Mouse (Mus musculus): ENCODE results near the gene Ercc2. TPM values are rescaled to one million over a fixed set of nuclear protein-coding genes. Genes with fewer than 3 reads are reported as not detected.
A peak's percentile ranks its signal among the peaks of the same experiment; 100 is the strongest.

The Ercc2 gene
- total RNA-seq, 4 experiments from 2014 or later: 25.7 to 36.8 (median 31.0) TPM

DNA sequence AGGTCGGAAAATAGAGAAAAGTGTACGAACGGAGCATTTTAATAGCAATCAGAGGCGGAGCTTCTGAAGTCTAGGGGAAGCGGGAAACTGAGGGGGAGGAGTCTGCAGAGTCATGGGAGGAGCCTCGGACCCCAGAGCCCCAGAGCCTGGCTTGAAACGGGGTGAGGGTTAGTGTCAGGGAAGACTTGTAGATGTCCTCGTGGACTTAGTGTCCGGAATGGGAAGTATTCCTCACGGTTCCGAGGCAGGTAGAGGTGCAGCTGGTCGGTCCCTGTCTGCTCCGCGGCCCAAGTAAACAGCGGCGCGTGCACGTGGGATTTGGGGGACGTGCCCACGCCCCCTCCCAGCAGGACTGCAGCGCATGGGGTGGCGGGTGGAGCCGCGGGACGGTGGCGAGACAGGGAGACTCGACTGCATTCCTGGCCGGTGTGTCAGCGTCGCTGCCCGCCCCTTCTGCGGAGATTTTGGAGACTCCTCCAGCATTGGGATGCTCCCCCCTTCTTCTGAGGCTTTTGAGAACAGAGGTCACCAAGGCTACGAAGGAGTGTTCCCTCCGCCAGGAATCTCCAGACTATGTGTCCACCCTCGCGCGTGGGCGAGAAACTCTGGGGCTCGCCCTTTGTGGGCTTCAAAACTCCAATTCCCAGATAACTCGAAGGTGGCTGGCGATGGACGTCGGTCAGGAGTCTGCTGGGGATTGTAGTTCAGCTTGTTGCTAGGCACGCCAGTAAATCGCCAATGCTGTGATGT lies 21.7 kb upstream of the Ercc2 start:
- peak in 1 of 2 experiments; percentile 75 for DNase-seq (ENCODE audit: low spot score in 2 of 2)

DNA sequence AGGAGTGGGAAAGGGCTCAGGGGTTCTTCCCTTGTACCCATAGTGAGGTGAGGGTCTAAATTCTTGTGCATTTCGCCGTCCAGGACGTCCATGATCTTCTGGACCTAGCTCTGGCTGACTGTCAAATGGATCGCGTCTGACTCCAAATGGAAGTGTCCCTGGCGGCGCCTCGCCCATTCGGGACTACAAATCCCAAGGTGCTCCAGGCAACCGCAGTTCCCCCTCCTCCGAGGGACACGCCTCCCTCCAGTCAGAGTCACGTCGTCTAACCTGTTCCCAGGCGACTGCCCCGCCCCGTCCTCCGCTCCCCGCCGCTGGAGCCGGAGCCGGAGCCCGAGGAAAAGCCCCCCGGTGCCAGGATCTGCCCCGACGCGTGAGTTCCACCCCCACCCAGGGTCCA lies 20.9 kb upstream of the Ercc2 start:
- peak; percentile 72 to 93 for DNase-seq (ENCODE audit: low spot score in 2 of 2)

DNA sequence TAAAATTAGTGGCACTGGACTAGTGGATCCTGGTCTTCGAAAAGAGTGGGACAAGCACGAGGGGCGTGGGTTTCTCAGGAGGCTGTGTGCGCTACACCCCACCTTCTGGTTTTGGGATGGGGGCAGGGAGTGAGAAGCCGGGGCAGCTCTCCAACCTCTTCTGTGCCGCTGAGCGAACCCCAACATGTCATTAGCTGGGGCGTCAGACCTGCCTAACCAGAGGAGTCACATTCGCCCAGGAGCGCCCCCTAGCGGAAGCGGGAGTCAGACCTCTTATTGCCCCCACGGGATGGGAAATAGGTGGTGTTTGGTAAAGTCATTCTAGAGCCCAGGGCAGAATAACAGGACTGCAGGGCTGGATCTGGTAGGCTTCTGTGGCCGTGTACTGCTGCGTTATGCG lies 20.1 kb upstream of the Ercc2 start:
- peak; percentile 64 to 68 for DNase-seq (ENCODE audit: low spot score in 2 of 2)

DNA sequence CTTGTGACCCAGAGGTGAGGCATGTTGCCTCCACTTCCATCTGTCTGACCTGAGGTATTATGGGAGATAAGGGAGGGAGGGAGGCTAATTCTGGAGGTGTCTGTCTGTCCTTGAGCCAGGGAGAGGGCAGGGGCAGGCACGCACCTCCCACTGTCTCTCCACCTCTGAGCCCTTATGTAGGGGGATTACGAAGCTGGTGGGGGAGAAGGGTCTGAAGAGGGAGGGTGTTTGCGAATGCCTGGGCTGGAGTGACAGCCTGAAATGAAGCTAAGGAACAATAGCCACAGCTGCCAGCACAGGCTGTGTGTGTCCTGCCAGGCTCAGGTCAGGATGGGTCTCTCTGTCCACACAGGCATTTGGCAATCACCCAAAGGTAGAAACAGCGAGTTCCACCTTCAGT lies 19.5 kb upstream of the Ercc2 start:
- no peak for DNase-seq (ENCODE audit: low spot score in 2 of 2)

DNA sequence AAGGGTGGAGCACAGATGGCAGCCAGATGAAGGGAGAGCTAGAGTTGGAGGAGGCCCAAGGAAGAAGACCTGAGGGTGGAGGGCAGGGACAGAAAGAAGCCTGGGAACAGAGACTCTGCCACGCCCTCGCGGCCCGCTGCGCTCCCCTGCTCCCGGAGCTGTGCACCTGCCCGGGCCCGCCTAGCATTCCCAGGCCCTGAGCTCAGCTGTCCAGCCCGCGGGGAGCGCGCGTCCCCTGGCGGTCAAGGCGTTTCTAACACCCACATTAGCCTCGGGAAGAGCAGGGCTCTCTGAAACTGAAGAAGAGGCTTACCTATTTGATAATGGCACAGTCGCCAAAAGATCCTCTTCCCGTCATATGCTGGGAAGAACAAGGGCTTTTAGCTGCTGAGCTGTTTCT lies 17.9 kb upstream of the Ercc2 start:
- DNase-seq (ENCODE audit: low spot score in 2 of 2): peak in 1 of 2 experiments; percentile 58

DNA sequence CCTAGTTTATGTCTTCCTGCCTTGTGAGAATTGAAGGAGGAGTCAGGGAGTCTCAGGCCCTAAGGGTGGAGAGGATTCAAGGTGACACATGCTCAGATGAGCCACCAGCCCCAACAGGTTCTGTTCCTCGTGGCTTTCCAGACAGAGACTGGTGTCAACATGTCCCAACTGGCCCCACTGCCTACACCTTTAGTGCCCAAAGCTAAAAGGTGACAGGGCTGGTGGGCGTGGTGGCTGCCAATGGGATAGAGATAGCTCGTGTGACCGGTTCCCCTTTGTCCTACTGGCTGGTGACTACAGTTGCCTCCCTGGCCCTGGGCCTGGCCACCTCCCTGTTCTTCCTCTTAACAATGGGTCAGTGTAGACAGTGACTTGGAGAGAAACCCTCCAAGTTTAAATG lies 16.4 kb upstream of the Ercc2 start:
- DNase-seq (ENCODE audit: low spot score in 2 of 2): no peak

DNA sequence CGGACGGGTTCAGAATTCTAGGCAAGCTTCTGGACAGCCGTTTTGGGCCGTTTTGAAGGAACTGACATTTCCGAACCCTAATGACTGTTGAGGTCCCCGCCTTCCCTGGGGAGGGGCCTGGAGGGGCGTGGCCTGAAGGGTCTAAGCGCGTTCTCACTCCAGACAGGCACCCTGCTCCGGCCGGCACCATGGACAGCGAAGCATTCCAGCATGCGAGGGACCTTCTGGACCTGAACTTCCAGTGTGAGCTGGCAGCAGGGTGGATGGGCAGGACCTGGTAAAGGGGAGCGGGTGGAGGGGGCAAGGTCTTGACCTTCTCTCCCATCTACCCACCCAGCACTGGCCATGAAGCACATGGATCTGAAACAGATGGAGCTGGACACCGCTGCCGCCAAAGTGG lies 13.4 kb upstream of the Ercc2 start:
- DNase-seq (ENCODE audit: low spot score in 2 of 2): no peak

DNA sequence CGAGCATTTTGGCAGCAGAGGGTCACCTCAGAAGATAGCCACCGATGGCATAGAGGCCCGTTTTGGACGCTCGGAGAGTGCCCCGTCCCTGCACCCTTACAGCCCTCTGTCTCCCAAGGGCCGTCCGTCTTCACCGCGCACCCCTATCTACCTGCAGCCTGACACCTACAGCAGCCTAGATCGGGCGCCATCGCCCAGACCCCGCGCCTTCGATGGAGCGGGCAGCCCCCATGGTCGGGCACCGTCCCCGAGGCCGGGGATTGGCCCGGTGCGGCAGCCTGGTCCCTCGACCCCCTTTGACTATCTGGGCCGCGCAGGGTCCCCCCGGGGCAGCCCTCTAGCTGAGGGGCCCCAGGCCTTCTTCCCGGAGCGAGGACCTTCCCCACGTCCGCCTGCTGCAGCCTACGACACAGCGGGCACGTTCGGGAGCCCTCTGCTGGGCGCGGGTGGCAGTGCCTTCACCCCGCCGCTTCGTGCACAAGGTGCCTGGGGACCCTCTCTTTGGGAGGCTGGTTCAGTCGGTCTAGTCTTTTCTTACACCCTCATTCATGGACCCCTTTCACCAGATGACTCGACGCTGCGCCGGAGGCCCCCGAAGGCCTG lies 11.9 kb upstream of the Ercc2 start:
- peak in 1 of 2 experiments; percentile 65 for DNase-seq (ENCODE audit: low spot score in 2 of 2)

DNA sequence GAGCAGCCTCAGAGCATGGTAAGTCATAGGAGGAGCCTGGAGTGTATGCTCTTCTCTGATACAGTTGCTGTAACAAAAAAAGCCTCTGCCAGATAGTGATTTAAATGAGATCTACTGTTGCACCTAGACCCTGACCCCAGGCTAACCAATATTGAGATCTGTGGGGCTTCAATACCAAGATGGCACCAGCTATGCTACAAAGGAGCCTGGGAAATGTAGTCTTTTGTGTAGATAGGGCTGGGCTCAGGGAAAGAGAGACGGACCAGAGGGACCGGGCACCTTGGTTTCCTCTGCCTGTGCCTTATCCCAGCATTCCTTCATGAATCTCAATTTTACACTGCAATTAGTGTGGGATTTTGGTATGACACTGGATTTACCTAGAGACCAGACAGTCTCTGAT lies 8.4 kb upstream of the Ercc2 start:
- no peak for DNase-seq (ENCODE audit: low spot score in 2 of 2)

DNA sequence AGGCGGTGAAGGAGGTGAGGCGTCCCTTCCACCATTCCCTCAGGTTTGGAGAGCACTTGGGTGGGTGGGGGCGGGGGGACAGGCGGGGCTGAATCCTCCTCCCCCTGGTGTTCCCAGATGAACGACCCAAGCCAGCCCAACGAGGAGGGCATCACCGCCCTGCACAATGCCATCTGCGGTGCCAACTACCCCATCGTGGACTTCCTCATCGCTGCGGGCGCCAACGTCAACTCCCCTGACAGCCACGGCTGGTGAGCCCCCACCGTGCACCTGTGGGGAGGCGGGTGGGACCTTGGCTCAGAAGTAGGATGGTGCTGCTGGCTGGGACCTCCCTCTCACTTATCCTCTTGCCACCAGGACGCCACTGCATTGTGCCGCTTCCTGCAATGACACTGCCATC lies 6.4 kb upstream of the Ercc2 start:
- DNase-seq (ENCODE audit: low spot score in 2 of 2): no peak

DNA sequence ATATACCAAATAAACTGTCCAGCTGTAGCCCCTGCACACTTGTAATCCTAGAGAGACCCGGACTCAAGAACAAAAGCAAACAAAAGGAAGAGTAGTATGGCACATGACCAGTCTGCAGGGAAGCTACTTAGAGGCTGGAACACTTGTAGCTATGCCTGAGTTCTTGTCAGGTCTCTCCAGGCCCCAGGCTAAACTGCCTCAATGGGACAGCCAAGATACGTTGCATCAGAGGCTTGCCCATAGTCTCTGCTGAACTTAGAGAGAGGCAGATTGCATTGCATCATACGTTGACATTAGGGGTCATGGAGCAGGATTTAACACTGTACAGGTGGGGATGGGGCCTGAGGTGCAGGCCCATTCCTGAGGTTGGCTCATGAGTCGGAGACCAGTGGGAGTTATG lies 5.8 kb upstream of the Ercc2 start:
- DNase-seq (ENCODE audit: low spot score in 2 of 2): no peak

DNA sequence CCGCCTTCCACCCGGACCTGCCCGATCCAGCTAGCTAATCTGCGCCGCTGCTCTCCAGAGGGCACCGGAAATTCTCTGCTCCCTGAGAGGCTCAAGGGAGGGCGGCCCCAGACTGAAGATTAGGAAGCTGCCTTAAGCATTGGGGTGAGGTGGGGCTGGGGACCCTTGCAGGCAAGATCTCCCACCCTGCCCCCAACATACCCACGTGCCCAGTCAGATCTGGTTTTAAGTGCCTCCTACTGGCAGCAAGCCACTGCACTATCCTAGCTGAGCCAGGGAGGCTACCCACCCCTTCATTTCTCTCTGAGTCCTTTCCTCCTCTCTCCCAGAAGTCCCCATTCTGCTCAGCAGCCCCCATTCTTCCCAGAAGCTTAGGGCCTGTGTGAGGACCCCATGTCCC lies 3.8 kb upstream of the Ercc2 start:
- no peak for DNase-seq (ENCODE audit: low spot score in 2 of 2)

DNA sequence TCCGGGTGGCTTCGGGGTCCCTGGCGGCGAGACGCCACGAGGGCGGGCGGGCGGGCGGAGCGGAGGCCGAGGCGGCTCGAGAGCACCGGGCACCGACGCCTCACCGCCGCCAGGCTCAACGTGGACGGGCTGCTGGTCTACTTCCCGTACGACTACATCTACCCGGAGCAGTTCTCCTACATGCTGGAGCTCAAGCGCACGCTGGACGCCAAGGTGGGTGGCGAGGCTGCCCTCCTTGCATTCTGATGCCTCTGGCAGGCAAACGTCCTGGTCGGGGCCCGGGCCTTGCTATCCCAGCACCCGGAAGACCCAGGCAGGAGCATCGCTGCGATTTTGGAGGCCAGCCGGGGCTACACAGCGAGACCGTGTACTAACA lies 344 bp downstream of the Ercc2 start:
- DNase-seq (ENCODE audit: low spot score in 2 of 2): no peak

DNA sequence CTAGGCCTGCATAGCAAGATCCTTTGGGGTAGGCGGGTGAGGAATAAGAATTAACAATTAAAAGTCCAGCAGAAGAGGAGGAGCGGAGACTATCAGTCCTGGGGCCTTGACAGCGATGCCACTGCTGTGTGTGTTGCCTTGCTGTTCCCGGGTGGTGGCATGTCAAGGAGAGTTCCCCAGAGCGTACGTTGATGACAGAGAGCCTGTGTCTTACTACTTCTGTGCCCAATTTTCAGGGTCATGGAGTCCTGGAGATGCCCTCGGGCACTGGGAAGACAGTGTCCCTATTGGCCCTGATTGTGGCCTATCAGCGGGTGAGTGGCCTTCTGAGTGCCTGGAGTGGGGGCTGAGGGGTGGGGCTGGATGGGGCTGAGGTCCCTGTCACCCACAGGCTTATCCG lies 1.9 kb downstream of the Ercc2 start:
- DNase-seq (ENCODE audit: low spot score in 2 of 2): no peak

DNA sequence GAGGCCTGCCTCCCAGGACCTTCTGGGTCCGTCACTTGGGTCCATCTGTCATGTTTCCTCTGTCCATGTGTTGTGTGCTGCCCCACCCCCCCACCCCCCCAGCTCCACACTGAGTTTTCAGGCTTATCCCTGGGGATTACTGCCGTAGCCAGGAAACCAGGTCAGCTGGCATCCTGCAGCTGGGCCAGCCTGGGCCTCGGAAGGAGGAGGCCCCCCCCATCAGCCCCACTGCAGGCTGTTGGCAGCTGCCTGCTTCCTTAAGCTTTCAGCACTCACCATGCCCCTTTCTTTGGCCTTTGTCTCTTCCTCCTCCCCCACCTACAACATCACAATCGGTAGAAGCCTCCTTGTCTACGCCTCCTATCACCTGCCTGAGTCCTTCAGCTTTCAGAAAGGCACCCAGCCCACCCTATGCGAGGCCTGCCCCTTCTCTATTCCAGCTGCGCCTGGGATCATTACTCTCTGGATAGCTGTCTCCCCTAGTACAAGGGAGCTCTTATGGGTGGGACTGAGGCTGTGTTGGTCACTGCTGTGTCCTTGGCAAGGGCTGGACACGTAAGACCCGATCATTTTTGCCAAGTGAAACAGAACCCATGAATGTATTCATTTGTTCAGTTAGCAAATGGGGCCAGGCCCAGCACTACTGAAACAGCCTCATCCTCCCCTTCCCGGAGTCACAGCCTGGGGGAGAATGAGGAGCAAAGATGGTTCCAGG lies 7.0 kb downstream of the Ercc2 start:
- no peak for DNase-seq (ENCODE audit: low spot score in 2 of 2)

DNA sequence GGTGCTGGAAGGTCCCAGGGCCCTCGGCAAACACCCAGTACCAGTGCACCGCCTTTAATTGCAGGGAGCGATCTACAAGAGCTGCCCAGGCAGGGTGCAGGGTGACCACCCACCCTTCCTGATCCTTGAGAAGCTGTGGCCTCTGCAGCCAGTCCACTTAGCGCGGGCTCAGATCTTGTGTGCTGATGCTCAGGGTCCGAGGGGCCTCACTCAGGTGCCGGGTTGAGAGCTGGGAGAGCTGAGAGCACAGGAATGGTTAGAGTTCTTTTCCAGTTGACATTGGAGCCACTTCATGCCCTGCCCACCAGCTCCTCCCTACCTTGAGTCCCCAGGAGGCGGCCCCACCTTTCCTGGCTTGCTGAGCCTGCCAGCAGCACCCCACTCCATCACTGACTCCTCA lies 12.7 kb downstream of the Ercc2 start:
- no peak for DNase-seq (ENCODE audit: low spot score in 2 of 2)

DNA sequence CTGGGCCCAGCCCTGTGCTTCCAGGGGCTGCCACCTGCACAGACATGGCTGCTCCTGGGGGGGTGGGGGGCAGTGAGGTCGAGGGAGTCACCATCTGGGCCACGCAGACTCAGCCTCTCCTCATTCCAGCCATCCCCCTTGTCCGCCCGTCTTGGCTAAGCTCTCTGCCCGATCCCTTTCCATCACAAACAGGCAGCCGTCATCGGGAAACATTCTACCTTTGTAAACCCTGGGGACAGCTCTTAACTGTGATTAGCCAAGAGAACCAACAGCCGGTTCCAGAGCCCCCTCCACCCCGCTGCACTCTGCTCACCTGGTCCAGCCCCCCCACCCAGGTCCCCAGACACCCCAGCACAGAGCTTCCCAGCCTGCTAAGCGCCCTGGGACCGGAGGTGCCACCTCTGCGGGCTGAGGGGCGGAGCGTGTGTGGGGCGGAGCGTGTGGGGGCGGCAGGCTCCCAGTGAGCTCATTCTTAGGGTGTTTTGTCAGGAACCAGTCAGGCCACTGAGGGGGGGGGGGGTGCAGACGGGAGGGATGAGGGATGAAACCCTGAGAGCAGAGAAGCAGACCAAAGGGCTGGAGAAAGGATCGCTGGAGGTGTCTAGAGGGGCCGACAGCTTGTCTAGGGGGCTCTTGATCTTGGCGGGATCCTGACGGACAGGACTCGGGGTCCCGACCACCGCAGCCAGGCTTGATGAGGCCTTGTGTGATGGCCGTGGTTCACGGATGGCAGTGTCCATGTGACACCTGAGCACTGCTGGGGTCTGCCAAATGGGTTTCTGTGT lies 17.9 kb downstream of the Ercc2 start:
- DNase-seq (ENCODE audit: low spot score in 2 of 2): no peak

DNA sequence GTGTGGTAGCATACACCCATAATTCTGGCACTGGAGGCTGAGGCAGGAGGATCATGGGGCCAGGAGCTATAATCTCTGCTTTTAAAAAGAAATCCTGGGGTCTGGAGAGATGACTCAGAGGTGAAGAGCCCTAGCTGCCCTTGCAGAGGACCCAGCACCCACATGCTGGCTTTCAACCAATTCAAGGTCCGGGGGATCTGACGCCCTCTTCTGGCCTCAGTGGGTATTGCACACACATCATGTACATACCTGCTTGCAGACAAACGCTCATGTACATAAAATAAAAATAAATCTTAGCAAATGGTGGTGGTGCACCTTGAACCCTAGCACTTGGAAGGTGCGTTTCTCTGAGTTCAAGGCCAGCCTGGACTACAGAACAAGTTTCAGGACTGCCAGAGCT lies 19.1 kb downstream of the Ercc2 start:
- DNase-seq (ENCODE audit: low spot score in 2 of 2): no peak

DNA sequence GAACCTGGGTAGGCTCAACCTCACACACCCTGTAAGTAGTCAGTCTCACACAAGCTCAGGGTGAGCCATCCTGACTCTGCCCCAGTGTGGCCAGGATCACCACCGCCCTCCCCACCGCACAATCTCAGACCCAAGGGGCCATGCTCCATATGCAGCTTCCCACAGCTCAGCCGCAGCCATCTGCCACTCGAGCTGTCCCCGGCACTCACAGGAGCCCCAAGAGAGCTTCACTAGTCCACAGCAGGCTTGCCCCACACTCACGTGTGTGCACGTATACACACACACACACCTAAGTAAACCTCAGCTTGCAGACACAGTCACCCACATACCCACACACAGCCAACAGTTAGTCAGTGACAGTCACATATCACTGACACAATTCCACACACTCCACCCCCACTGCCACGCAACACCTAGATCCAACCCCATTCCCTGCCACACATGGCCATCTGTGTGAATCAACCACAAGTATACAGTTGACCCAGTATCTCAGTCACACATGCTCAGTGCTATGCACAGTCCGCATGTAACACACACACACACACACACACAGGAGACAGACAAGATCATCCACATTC lies 20.8 kb downstream of the Ercc2 start:
- no peak for DNase-seq (ENCODE audit: low spot score in 2 of 2)

DNA sequence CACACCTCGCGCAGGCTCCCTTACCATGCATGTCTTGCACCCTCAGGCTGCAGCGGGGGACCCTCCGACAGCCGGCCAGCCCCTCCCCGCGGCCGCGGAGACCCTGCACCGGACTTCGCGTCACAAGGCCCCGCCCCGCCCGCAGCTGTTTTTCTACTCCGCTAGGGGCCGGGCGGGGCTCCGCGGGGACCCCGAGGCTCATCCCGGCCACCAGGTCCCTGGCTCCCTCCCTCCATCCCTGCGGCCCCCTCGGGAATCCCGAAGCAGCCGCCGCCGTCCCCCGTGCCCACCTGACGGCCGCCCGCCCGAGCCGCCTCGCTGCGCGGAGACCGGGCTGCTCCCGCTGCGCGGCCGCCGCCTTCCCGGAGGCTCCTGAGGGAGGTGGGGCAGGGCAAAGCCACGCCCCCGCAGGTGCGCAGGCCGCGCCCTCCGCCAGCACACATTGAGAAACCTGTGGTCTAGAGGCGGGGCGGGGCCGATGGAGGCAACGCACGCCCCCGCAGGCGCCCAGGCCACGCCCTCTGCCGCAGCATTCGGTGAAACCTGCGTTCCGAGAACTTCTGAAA lies 22.0 kb downstream of the Ercc2 start, which contains the start of gene Klc3:
Gene Klc3 (minus strand): TSS at position 374 of the 566 bp plus-strand sequence.
- no peak for DNase-seq (ENCODE audit: low spot score in 2 of 2)

DNA sequence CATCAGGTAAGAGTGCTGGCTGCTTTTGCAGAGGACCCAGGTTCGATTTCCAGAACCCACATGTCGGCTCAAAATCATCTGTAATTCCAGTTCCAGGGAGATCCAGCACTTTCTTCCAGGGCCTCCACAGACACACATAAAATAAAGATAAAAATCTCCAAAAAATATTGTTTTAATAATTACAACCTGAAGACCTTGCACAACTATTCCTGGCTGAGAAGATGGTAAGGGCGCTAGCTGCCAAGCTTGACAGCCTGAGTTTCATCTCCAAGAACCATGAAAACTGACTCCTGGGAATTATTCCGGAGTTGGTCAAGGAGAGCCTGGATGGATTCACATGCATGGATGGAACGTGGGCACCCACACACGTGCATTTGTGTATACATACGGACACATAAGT lies 22.7 kb downstream of the Ercc2 start, which contains the start of gene Ckm:
Gene Ckm (plus strand): TSS at position 301 of the 400 bp plus-strand sequence.
- DNase-seq (ENCODE audit: low spot score in 2 of 2): no peak
